Mouse (Mus musculus) cerebellum, adult 2 months (tissue): Measurements from ENCODE around the gene Kcnj10.

Experiments
- CTCF ChIP-seq: fragments of 200-500 bp; IDR thresholded peaks from 2 replicates; pipeline ENCODE4 v1.5.1; 2011; ENCODE audit warnings: low read depth, mild to moderate bottlenecking, control low read depth, low read length, moderate library complexity, borderline replicate concordance; ENCODE audit not compliant: insufficient read depth
- POLR2A ChIP-seq: fragments of 200-500 bp; IDR thresholded peaks from 2 replicates; pipeline ENCODE4 v1.6.1; 2011; ENCODE audit warnings: low read length, control low read depth, borderline replicate concordance; ENCODE audit not compliant: insufficient read depth

DNA sequence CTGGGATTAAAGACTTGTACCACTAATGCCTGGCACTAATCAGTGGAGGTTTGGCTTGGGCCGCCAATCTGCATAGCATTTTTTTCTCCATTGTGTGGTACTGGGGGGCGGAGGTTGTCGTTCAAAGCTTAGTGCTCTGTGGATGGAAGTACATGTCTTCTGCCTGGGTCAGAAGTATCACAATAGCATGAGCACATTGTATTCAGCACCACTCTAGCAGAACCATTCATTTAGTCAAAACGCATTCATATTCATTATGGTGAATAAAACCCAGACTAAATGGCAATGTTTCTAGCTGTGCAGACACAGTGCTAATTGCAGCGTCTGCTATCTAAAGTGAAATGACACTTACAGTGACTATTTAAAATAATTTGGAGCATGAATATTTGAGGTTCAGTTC is 46.2 kb downstream of the Kcnj10 start:
- TF ChIP-seq POLR2A (no peak), CTCF (no peak)
